Mouse (Mus musculus): ENCODE data around the gene C9orf72. TPM values are rescaled to one million over a fixed set of nuclear protein-coding genes. Genes with fewer than 3 reads are reported as not detected.

C9orf72 gene
- polyA plus RNA-seq, 1 experiment from 2014 or later: 53.3 TPM

- Histone ChIP-seq H3K9me3 (ENCODE audit: control insufficient read depth, low read length) (no peaks in the 10 kb centered on the region), H3K27ac (ENCODE audit: low read depth, low read length) (no peak overlapping the region)
- WGBS: 88% methylated on average over 3 of the region's 3 CpGs
These were observed 75.3 kb downstream of the C9orf72 start for GRCm38 (mm10) chr4:35150706-35151105.

GRCm38 (mm10) chr4:35148326-35148725, 77.6 kb downstream of the C9orf72 start:
- Histone ChIP-seq H3K9ac (replicated peaks; ENCODE audit: low read depth, low read length) (no peak overlapping the region), H3K27ac (ENCODE audit: low read depth, low read length) (no peak overlapping the region), H3K9me3 (ENCODE audit: control insufficient read depth, low read length) (no peaks in the 10 kb centered on the region), H3K4me1 (ENCODE audit: control insufficient read depth, insufficient read depth, low read length) (no peaks in the 10 kb centered on the region), H3K4me3 (ENCODE audit: low read depth, low read length) (no peak overlapping the region), H3K36me3 (ENCODE audit: control insufficient read depth, insufficient read depth, low read length) (no peaks in the 10 kb centered on the region), H3K4me2 (ENCODE audit: low read depth, low read length) (no peak overlapping the region), H3K27me3 (ENCODE audit: control insufficient read depth, insufficient read depth, low read length) (no peaks in the 10 kb centered on the region)
- ATAC-seq (ENCODE audit: low read depth): no peak
- 88% methylated on average over 4 of the region's 4 CpGs for WGBS

More at GRCm38 (mm10) chr4:35150706-35151105, 75.3 kb downstream of the C9orf72 start:
- no peak for ATAC-seq (ENCODE audit: low read depth)
- no peak overlapping the region for H3K4me2 ChIP-seq (ENCODE audit: low read depth, low read length)
- no peak overlapping the region for H3K9ac ChIP-seq (replicated peaks; ENCODE audit: low read depth, low read length)
- H3K4me1 ChIP-seq (ENCODE audit: control insufficient read depth, insufficient read depth, low read length): peaks cover 2% of the 10 kb centered on the region; the same call in 1 of the 2 replicates
- no peaks in the 10 kb centered on the region for H3K27me3 ChIP-seq (ENCODE audit: control insufficient read depth, insufficient read depth, low read length)
- no peaks in the 10 kb centered on the region for H3K36me3 ChIP-seq (ENCODE audit: control insufficient read depth, insufficient read depth, low read length)
- H3K4me3 ChIP-seq (ENCODE audit: low read depth, low read length): no peak overlapping the region

GRCm38 (mm10) chr4:35146597-35146996, 79.4 kb downstream of the C9orf72 start:
- no peak overlapping the region for H3K9ac ChIP-seq (replicated peaks; ENCODE audit: low read depth, low read length)
- no peaks in the 10 kb centered on the region for H3K4me1 ChIP-seq (ENCODE audit: control insufficient read depth, insufficient read depth, low read length)
- H3K9me3 ChIP-seq (ENCODE audit: control insufficient read depth, low read length): no peaks in the 10 kb centered on the region
- H3K36me3 ChIP-seq (ENCODE audit: control insufficient read depth, insufficient read depth, low read length): no peaks in the 10 kb centered on the region
- no peaks in the 10 kb centered on the region for H3K27me3 ChIP-seq (ENCODE audit: control insufficient read depth, insufficient read depth, low read length)
- H3K27ac ChIP-seq (ENCODE audit: low read depth, low read length): no peak overlapping the region
- H3K4me2 ChIP-seq (ENCODE audit: low read depth, low read length): no peak overlapping the region
- no peak overlapping the region for H3K4me3 ChIP-seq (ENCODE audit: low read depth, low read length)
- WGBS: 94% methylated on average over 5 of the region's 5 CpGs
- no peak for ATAC-seq (ENCODE audit: low read depth)

- no peak overlapping the region for H3K4me2 ChIP-seq (ENCODE audit: low read depth, low read length)
- H3K36me3 ChIP-seq (ENCODE audit: control insufficient read depth, insufficient read depth, low read length): no peaks in the 10 kb centered on the region
- no peak overlapping the region for H3K27ac ChIP-seq (ENCODE audit: low read depth, low read length)
- WGBS: 80% methylated on average over 10 of the region's 10 CpGs
- no peaks in the 10 kb centered on the region for H3K4me1 ChIP-seq (ENCODE audit: control insufficient read depth, insufficient read depth, low read length)
- H3K9ac ChIP-seq (replicated peaks; ENCODE audit: low read depth, low read length): no peak overlapping the region
- ATAC-seq (ENCODE audit: low read depth): no peak
- H3K27me3 ChIP-seq (ENCODE audit: control insufficient read depth, insufficient read depth, low read length): no peaks in the 10 kb centered on the region
- H3K9me3 ChIP-seq (ENCODE audit: control insufficient read depth, low read length): no peaks in the 10 kb centered on the region
- H3K4me3 ChIP-seq (ENCODE audit: low read depth, low read length): no peak overlapping the region
These were observed 80.2 kb downstream of the C9orf72 start for GRCm38 (mm10) chr4:35145726-35146125.

GRCm38 (mm10) chr4:35143472-35144102, 82.4 kb downstream of the C9orf72 start:
- Histone ChIP-seq H3K9ac (replicated peaks; ENCODE audit: low read depth, low read length) (no peak overlapping the region), H3K4me3 (ENCODE audit: low read depth, low read length) (no peak overlapping the region), H3K4me1 (ENCODE audit: control insufficient read depth, insufficient read depth, low read length) (no peaks in the 10 kb centered on the region), H3K27me3 (ENCODE audit: control insufficient read depth, insufficient read depth, low read length) (no peaks in the 10 kb centered on the region), H3K27ac (ENCODE audit: low read depth, low read length) (no peak overlapping the region), H3K4me2 (ENCODE audit: low read depth, low read length) (no peak overlapping the region), H3K36me3 (ENCODE audit: control insufficient read depth, insufficient read depth, low read length) (no peaks in the 10 kb centered on the region), H3K9me3 (ENCODE audit: control insufficient read depth, low read length) (no peaks in the 10 kb centered on the region)
- ATAC-seq (ENCODE audit: low read depth): no peak
- WGBS: 84% methylated on average over 12 of the region's 12 CpGs

Other genes starting within 250 kb of the C9orf72 start
- not detected in 2 replicates for gene Ifnk, start 74.1 kb downstream of the C9orf72 start, polyA plus RNA-seq (2014; fragmentation: Nextera tagmentation; extraction: Ambion mirVana)
- 1.3 and 2.6 TPM in 2 replicates for gene Mob3b, start 68.7 kb downstream of the C9orf72 start, polyA plus RNA-seq (2014; fragmentation: Nextera tagmentation; extraction: Ambion mirVana)

Measured in neural tube, embryonic 14.5 days (tissue).